Mouse (Mus musculus) stomach, postnatal 0 days (tissue): ENCODE data around the gene Lrrc36.

Experiments
- CTCF ChIP-seq: IDR thresholded peaks from 2 replicates; pipeline ENCODE4 v1.5.1; 2016; ENCODE audit warnings: antibody characterized with exemption, low read depth, mild to moderate bottlenecking, moderate library complexity
- EP300 ChIP-seq: optimal IDR thresholded peaks from 2 replicates; pipeline ENCODE3; 2016; ENCODE audit warnings: antibody characterized with exemption

- TF ChIP-seq CTCF (no peak), EP300 (no peak)
These were observed 26.2 kb upstream of the Lrrc36 start for GRCm38 (mm10) chr8:105387151-105387550.
